Mouse (Mus musculus): ENCODE data around the gene Zbtb20.

Zbtb20 gene

DNA sequence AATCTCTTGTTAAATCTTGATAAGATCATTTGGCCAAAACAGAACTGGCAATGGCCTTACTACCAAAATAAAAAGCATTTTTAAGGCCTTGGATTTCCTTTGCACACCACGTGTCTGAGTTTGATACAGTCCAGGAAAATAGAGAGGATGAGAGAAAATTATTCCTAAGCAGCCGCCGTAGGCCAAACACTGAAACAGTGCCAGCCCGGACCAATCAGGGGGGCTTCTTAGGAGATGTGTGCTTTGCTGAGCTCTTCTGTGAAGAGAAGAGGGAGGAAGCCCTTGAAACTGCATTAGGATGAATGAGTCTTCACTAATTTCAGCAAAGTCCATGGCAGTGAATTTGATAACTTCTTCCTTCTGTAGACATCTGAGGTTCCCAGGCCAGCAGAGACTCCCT lies 635.9 kb downstream of the Zbtb20 start:
- DNase-seq (ENCODE audit: low spot score in 2 of 2) = no peak

GRCm38 (mm10) chr16:43513933-43514332 lies 638.3 kb downstream of the Zbtb20 start:
- DNase-seq (ENCODE audit: low spot score in 2 of 2) = no peak

DNA sequence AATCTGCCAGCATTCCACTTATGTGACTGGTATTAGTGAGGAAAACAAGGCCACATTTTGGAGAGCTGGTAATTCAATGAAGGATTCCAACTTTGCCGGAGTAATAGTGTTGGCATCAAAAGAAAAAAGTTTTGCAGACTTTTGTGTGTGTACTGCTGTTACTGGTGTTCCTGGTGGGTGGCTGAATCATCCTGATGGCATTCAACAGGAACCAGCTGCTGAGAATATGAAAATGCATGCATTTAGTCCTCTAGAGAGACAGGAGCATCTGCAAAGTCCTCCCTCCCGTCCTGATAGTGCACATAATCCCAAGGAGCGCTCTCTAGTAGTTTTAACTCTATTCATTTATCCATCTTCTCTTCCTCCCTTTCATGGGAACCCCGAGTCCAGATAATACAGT lies 639.9 kb downstream of the Zbtb20 start:
- no peak for DNase-seq (ENCODE audit: low spot score in 2 of 2)

DNA sequence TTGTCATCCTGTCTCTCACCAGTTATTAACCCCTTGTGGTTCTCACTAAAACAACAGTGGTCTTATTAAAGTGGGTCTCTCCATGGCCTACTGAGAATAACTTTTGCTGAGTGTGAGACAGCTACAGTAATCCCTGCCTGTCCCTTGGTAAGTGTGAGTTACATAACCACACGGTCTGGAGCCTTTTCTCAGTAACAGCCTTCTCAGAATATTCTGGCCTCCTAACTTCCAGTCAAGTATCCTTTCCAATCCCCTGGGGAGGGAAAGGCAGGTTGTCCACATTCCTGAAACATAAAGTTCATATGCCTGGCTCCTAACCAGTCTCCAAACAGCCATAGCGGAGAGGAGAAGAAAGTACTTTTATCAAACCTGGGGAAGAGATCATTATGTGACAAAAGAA lies 644.6 kb downstream of the Zbtb20 start:
- no peak for DNase-seq (ENCODE audit: low spot score in 2 of 2)

DNA sequence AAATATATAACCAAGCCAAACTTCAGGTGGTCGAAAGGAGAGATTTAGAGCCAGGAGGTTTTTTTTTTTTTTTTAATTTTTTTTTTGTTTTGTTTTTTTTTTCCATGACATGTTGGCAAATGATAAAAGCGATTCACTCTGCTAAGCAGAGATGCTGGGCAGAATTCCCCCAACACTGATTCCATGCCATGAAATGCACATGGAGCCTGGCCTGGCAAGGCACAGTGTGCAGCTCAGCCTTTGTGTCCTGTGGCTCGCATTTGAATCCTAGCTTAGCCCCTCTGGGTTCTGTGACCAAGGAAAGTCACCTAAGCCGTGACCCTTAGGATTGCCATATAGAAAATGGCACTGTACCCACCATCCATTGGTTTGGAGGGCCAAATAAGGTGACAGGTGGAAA lies 646.8 kb downstream of the Zbtb20 start:
- no peak for DNase-seq (ENCODE audit: low spot score in 2 of 2)

DNA sequence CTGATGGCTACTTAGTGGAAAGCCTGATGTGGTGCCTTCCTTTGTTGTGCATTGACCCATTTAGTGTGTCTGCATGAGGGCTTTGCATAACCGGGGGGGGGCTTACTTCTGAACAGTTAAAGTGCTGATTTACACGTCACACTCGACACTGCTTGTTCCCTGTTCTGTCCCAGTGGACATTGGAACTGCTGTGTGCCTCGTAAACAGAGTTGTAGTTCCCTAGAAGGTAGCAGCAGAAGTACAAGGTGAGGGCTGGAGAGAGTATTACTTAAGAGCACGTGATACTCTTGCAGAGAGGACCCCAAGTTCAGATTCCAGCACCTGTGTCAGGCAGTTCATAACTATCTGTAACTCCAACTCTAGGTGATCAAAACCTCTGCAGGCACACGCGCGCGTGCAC lies 648.5 kb downstream of the Zbtb20 start:
- DNase-seq (ENCODE audit: low spot score in 2 of 2) = no peak

DNA sequence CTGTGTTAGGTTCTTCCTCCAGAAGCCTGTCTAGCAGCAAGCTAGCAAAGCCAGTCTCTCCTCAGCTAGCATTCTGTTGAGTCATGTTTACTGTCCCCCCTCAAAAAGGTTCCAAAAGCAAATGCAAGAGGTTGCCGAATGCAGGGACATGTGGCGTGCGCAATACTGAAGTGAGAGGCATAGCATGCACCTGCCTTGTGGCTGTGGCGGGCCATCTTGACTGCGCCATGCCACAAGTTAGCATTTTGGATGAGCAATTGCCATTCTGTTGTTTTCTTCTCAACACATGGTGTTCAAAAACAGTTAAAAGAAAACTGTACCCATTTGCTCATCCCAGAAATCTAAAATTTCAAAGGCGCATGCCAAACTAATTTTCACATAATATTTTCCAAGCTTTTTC lies 649.9 kb downstream of the Zbtb20 start:
- no peak for DNase-seq (ENCODE audit: low spot score in 2 of 2)

GRCm38 (mm10) chr16:43528300-43528699 lies 652.6 kb downstream of the Zbtb20 start:
- no peak for DNase-seq (ENCODE audit: low spot score in 2 of 2)

GRCm38 (mm10) chr16:43531328-43531727 lies 655.6 kb downstream of the Zbtb20 start:
- no peak for DNase-seq (ENCODE audit: low spot score in 2 of 2)

DNA sequence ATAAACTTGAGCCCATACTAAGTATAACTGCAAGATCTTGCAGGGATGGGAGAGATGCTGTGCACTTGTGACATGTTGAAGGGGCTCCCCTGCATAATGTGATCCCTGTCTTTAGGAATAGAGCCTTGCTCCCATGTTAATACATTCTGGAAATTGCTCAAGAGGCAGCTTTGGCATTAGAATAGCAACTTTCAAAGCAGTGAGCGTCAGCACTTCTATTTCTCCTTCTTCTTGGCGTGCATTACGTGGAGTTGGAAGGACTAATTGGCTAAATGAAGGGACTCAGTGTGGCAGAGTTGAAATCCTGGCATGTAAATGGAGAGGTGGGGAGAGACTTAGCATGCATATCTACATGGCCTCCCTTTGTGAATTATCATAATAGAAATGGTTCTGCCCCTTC lies 658.4 kb downstream of the Zbtb20 start:
- DNase-seq (ENCODE audit: low spot score in 2 of 2) = no peak

- no peak for DNase-seq (ENCODE audit: low spot score in 2 of 2)
Measured at GRCm38 (mm10) chr16:43535912-43536311, 660.2 kb downstream of the Zbtb20 start.

DNA sequence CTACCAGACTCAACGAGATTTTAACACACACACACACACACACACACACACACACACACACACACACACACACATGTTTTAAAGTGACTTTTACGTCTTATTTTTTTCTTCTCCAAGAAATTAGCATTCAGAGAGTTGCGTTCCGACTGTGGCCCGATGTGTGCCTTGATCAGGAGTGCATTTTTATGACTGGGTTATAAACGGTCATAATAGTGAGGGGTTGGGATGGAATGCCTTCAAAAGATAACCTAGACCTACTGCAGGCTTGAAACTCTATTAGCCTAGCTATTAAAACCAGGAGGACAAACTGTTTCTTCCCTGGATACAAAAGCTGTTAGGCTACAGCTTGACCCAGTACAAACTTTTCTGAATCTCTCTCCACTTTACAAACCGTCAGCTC lies 661.5 kb downstream of the Zbtb20 start:
- no peak for DNase-seq (ENCODE audit: low spot score in 2 of 2)

GRCm38 (mm10) chr16:43539659-43540096 lies 664.0 kb downstream of the Zbtb20 start:
- no peak for DNase-seq (ENCODE audit: low spot score in 2 of 2)

DNA sequence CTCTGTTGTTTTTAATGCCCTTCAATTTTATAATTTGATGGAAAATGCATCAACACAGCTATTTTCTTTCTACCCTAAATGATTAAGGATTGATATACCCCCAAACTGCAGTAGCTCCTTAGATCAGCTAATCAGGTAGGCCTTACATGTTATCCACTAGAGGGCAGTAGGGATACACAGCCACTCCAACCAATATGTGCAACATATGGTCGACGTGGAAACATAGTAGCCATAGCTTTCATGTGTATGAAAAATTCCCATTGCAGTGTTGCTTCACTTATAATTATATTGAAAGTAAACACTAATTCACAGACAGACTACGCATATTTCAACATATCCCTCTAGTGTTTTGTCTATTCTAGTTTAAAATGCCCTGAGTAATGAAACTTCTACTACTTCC lies 664.4 kb downstream of the Zbtb20 start:
- no peak for DNase-seq (ENCODE audit: low spot score in 2 of 2)

DNA sequence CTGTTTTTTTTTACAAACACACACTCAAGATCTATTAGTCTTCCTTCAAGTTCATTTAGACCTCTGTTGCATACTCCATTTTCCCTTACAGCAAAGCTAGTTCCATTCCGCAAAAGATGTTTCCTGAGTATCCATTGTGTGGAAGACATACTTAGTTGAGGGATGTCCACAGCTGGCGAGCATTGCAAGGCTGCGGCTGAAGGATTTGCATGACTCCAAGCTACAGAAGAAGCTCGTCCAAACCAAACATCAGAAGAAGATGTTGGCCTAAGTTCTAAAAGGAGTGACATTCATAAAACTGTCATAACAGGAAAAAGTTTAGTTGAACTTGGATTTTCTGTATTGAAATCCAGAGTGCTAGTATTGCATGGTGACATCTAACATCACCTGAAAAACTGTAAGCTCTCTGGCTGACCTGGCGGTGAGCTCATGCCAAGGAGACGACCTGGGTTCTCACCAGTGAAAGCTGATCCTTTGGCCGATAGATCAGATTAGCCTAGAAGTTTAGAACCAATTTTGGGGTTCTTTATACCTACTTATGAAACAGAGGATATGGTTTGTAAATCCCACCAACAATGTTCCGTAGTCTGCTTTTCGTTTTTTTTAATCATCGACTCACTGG lies 665.0 kb downstream of the Zbtb20 start:
- DNase-seq (ENCODE audit: low spot score in 2 of 2) = no peak

DNA sequence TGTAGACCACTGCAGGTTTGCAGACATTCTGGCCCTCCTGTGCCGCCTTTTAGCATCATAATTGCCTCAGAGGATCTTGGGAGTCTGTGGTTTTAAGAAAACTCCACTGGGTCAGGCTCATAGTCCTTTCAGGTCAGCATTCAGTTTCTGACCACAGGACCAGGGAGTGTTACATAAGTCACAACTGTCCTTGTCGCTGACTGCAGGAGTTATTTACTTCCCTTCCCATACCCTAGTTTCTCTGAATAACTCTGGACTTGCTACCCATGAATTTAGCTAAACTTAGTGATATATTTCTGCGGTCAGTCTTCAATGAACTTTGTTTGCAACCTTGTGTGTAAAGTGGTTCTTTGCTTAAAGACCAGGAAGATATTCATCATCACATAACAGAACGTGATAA lies 669.6 kb downstream of the Zbtb20 start:
- no peak for DNase-seq (ENCODE audit: low spot score in 2 of 2)

DNA sequence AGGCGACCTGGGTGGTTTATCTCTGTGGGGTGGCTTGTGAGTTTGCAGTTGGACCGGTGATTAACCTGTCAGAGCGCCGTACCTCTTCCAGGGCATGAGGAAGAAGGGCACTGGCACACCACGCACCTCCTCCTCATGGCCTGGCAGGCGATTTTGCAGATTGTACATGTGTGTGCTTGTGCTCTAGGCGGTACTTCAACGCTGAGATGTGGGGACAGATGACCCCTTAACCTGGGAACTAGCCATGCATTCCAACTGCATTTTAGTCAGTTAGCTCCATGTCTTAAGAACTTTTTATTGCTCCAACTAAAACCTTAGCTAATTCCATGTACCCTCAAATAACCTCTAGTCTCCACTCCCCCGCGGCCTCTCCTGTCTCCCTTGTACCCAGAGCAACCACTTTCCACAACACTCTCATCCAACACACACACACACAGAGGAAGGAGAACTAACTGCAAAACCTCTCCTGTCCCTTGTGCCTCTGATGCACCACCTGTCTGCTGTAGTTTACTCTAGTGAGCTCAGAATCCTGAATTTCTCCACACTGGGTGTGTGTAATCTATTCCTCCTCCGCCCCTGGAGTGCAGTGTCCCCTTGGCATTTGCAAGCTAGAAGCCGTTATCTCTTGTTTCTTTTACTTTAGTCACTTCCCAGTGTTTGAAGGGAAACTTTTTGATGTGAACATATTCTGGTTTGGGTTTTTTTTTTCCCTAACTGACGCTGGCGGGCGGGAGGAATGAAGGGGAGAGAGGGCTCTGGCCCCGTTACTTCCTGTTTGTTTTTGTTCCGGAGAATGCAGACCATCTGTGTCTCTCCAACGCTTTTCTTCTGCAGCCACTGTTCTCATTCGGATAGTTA lies 671.9 kb downstream of the Zbtb20 start:
- no peak for DNase-seq (ENCODE audit: low spot score in 2 of 2)

- DNase-seq (ENCODE audit: low spot score in 2 of 2) = no peak
Measured at GRCm38 (mm10) chr16:43548774-43549173, 673.1 kb downstream of the Zbtb20 start.

DNA sequence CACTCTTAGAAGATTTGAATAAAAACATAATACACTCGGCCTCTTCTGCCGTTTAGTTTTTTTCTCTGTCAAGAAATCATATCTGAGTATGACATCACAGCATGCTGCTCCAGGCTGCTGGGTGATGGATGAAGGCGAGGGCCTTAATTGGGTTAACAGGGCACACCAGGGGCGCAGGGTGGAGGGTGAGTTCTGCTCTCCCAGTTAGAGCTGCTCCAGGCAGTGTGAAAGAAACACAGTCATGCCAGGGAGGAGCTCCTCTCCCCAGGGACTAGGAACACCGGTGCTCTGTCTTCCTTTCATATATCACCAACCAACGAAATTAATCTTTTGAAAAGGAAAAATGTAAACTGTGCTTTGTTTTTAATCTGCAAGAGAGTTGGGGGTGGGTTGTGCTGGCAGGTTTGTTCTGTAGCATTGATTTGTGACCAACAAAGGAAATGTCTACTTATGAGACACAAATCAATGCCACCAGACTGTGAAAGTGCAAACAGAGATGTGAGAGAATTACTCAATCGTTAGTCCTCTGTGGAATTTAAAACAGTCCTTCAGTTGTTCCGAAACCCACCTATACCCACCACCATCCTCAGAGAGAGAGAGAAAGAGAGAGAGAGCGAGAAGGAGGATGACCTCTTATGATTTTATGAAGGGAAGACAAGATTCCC lies 673.9 kb downstream of the Zbtb20 start:
- DNase-seq (ENCODE audit: low spot score in 2 of 2) = no peak

GRCm38 (mm10) chr16:43552443-43552842 lies 676.8 kb downstream of the Zbtb20 start:
- DNase-seq (ENCODE audit: low spot score in 2 of 2) = no peak

GRCm38 (mm10) chr16:43557385-43557784 lies 681.7 kb downstream of the Zbtb20 start:
- no peak for DNase-seq (ENCODE audit: low spot score in 2 of 2)

DNA sequence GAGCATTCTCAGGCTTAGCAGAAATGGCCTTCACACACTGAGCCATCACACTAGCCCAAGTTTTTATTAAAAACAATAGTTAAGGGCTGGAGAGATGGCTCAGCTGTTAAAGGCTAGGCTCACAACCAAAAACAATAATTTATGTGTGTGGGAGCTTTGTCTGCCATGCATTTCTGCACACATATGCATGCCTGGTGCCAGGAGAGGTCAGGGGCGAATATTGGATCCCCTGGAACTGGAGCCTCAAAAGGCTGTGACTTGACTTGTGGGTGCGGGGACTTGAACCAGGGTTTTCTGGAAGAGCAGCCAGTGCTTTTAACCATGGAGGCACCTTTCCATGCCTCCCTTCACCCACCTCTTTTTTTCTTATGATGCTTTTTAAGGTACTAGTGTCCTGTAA lies 685.6 kb downstream of the Zbtb20 start:
- DNase-seq (ENCODE audit: low spot score in 2 of 2) = no peak

DNA sequence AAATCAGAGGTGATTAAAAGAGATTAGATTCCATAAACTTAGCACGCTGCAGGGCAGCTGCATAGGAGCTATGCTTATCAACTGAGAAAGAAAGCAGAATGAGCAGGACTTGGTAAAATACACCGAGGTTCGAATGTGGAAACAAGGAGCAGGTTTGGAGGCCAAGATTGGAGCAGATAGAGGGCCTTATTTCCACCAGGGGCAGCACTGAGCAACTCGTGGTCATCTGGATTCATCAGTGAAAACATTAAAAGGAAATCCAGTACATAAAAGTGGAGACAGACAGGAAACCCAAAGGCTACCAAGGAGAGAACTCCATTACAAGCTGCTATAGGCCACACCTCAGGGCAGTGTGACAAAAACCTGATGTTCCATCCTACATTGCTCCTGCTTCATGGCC lies 686.3 kb downstream of the Zbtb20 start:
- DNase-seq (ENCODE audit: low spot score in 2 of 2) = no peak
